Mouse (Mus musculus) C2C12 (cell line): ENCODE data around the gene Tgfbr3. TPM values are rescaled to one million over a fixed set of nuclear protein-coding genes. Genes with fewer than 3 reads are reported as not detected.

ENCODE experiments used
- H3K27me3 ChIP-seq: one replicate; pipeline ENCODE4 v1.6.1; 2011; ENCODE audit not compliant: control insufficient read depth, insufficient read depth, insufficient read length
- H3K36me3 ChIP-seq: one replicate; pipeline ENCODE4 v1.6.1; 2011; ENCODE audit not compliant: control insufficient read depth, insufficient read depth
- H3K4me3 ChIP-seq: one replicate; pipeline ENCODE4 v1.5.1; 2011; ENCODE audit warnings: mild to moderate bottlenecking, control low read depth; ENCODE audit not compliant: poor library complexity, insufficient read depth, severe bottlenecking
- H3K79me2 ChIP-seq: one replicate; pipeline ENCODE4 v1.6.1; 2011; ENCODE audit not compliant: control insufficient read depth, insufficient read depth
- H3K79me3 ChIP-seq: one replicate; pipeline ENCODE4 v1.6.1; 2011; ENCODE audit warnings: low read depth, control low read depth
- H3ac ChIP-seq: one replicate; pipeline ENCODE3; 2011; ENCODE audit warnings: low read depth; ENCODE audit not compliant: control insufficient read depth, insufficient read length
- CEBPB ChIP-seq: IDR thresholded peaks from one replicate; pipeline ENCODE4 v1.6.1; 2011; ENCODE audit warnings: low read depth, mild to moderate bottlenecking, control low read depth, moderate library complexity
- CTCF ChIP-seq: IDR thresholded peaks from one replicate; pipeline ENCODE4 v1.5.1; 2011; ENCODE audit not compliant: control insufficient read depth, insufficient read depth, insufficient read length
- FOSL1 ChIP-seq: IDR thresholded peaks from one replicate; pipeline ENCODE4 v1.8.0; 2011; ENCODE audit warnings: mild to moderate bottlenecking, low read length; ENCODE audit not compliant: poor library complexity, insufficient read depth, severe bottlenecking
- MAX ChIP-seq: IDR thresholded peaks from one replicate; pipeline ENCODE4 v1.6.1; 2011; ENCODE audit warnings: mild to moderate bottlenecking, control low read depth
- MYOD1 ChIP-seq: IDR thresholded peaks from one replicate; pipeline ENCODE4 v1.6.1; 2011; ENCODE audit warnings: low read depth; ENCODE audit not compliant: control insufficient read depth, insufficient read length
- MYOG ChIP-seq: IDR thresholded peaks from one replicate; pipeline ENCODE4 v1.6.1; 2011; ENCODE audit not compliant: control insufficient read depth, insufficient read length; ENCODE audit errors: extremely low read depth
- USF1 ChIP-seq: IDR thresholded peaks from one replicate; pipeline ENCODE4 v1.6.1; 2011; ENCODE audit warnings: low read depth, mild to moderate bottlenecking, control low read depth, moderate library complexity
- polyA plus RNA-seq: library from polyadenylated mRNA; unstranded; fragments of >200 nt; fragmentation: generic; extraction: Trizol; gene quantifications from one replicate; pipeline ENCODE4 v1.2.1, GENCODE M21; 2012; ENCODE audit warnings: missing spikeins

Tgfbr3 gene
- polyA plus RNA-seq, 1 experiment, result 0.20 TPM

- H3K4me3 ChIP-seq, result no peak overlapping the region
- no peaks in the 10 kb centered on the region for H3K79me3 ChIP-seq
- H3K36me3 ChIP-seq, result no peaks in the 10 kb centered on the region
- no peaks in the 10 kb centered on the region for H3K79me2 ChIP-seq
- no peaks in the 10 kb centered on the region for H3K27me3 ChIP-seq
- no peak overlapping the region for H3ac ChIP-seq
- TF ChIP-seq FOSL1, result no peak
- no peak for TF ChIP-seq USF1
- TF ChIP-seq MYOD1, result no peak
- no peak for TF ChIP-seq CEBPB
- no peak for TF ChIP-seq MAX
- TF ChIP-seq MYOG, result no peak
- TF ChIP-seq CTCF, result no peak
These were observed 113.2 kb downstream of the Tgfbr3 start for GRCm38 (mm10) chr5:107176196-107176595.

GRCm38 (mm10) chr5:107174188-107174587 is 115.2 kb downstream of the Tgfbr3 start:
- no peak overlapping the region for H3ac ChIP-seq
- H3K36me3 ChIP-seq, result no peaks in the 10 kb centered on the region
- H3K79me2 ChIP-seq, result no peaks in the 10 kb centered on the region
- H3K4me3 ChIP-seq, result no peak overlapping the region
- TF ChIP-seq FOSL1 (no peak), MYOD1 (no peak), USF1 (no peak), MAX (no peak), CTCF (no peak), MYOG (no peak), CEBPB (no peak)
- peaks cover 3% of the 10 kb centered on the region for H3K27me3 ChIP-seq
- no peaks in the 10 kb centered on the region for H3K79me3 ChIP-seq

GRCm38 (mm10) chr5:107173483-107173882 is 115.9 kb downstream of the Tgfbr3 start:
- Histone ChIP-seq H3K79me2 (no peaks in the 10 kb centered on the region), H3K79me3 (no peaks in the 10 kb centered on the region), H3K27me3 (peaks cover 3% of the 10 kb centered on the region), H3K36me3 (no peaks in the 10 kb centered on the region), H3ac (no peak overlapping the region), H3K4me3 (no peak overlapping the region)
- TF ChIP-seq MYOG (no peak), CEBPB (no peak), CTCF (no peak), FOSL1 (no peak), MYOD1 (no peak), MAX (no peak), USF1 (no peak)

- Histone ChIP-seq H3K27me3 (peaks cover 3% of the 10 kb centered on the region), H3K79me2 (no peaks in the 10 kb centered on the region), H3ac (no peak overlapping the region), H3K79me3 (no peaks in the 10 kb centered on the region), H3K36me3 (no peaks in the 10 kb centered on the region), H3K4me3 (no peak overlapping the region)
- no peak for TF ChIP-seq MAX
- TF ChIP-seq MYOD1, result no peak
- no peak for TF ChIP-seq MYOG
- TF ChIP-seq CEBPB, result no peak
- no peak for TF ChIP-seq CTCF
- no peak for TF ChIP-seq USF1
- TF ChIP-seq FOSL1, result no peak
These were observed 117.6 kb downstream of the Tgfbr3 start for GRCm38 (mm10) chr5:107171861-107172260.

GRCm38 (mm10) chr5:107169796-107170195 is 119.6 kb downstream of the Tgfbr3 start:
- TF ChIP-seq MAX (no peak), MYOD1 (no peak), CEBPB (no peak), FOSL1 (no peak), CTCF (no peak), MYOG (no peak), USF1 (no peak)
- Histone ChIP-seq H3K79me2 (no peaks in the 10 kb centered on the region), H3K79me3 (no peaks in the 10 kb centered on the region), H3K27me3 (peaks cover 3% of the 10 kb centered on the region), H3K36me3 (no peaks in the 10 kb centered on the region), H3K4me3 (no peak overlapping the region), H3ac (no peak overlapping the region)

GRCm38 (mm10) chr5:107167872-107168300 is 121.5 kb downstream of the Tgfbr3 start:
- no peaks in the 10 kb centered on the region for H3K36me3 ChIP-seq
- H3K4me3 ChIP-seq, result no peak overlapping the region
- H3ac ChIP-seq, result no peak overlapping the region
- H3K27me3 ChIP-seq, result peaks cover 13% of the 10 kb centered on the region
- H3K79me2 ChIP-seq, result no peaks in the 10 kb centered on the region
- TF ChIP-seq MAX, result no peak
- no peak for TF ChIP-seq MYOG
- TF ChIP-seq USF1, result no peak
- TF ChIP-seq CTCF, result no peak
- TF ChIP-seq CEBPB, result no peak
- TF ChIP-seq MYOD1, result no peak
- no peak for TF ChIP-seq FOSL1
- H3K79me3 ChIP-seq, result no peaks in the 10 kb centered on the region
